Mouse (Mus musculus) ES-Bruce4 (cell line): ENCODE results near the gene Rpl7a. TPM values are rescaled to one million over a fixed set of nuclear protein-coding genes. Genes with fewer than 3 reads are reported as not detected.

Experiments
- H3K27ac ChIP-seq: 2 replicates; pipeline ENCODE4 v1.5.1; 2012; ENCODE audit warnings: low read length, inconsistent platforms; ENCODE audit not compliant: insufficient read depth
- H3K27me3 ChIP-seq: 2 replicates; pipeline ENCODE4 v1.6.1; 2012; ENCODE audit warnings: mild to moderate bottlenecking, low read length, inconsistent platforms; ENCODE audit not compliant: control insufficient read depth, poor library complexity, insufficient read depth, severe bottlenecking
- H3K36me3 ChIP-seq: 2 replicates; pipeline ENCODE4 v1.6.1; 2012; ENCODE audit warnings: inconsistent platforms, mild to moderate bottlenecking, low read length, moderate library complexity; ENCODE audit not compliant: control insufficient read depth, poor library complexity, insufficient read depth, severe bottlenecking
- H3K4me1 ChIP-seq: one replicate; pipeline ENCODE4 v1.8.1; 2011; ENCODE audit warnings: low read length; ENCODE audit not compliant: control insufficient read depth, insufficient read depth
- H3K4me3 ChIP-seq: 2 replicates; pipeline ENCODE4 v1.5.1; 2011; ENCODE audit warnings: low read depth, mild to moderate bottlenecking, low read length
- H3K9ac ChIP-seq: 2 replicates; pipeline ENCODE4 v1.6.1; 2012; ENCODE audit warnings: low read depth, mild to moderate bottlenecking, inconsistent platforms; ENCODE audit not compliant: poor library complexity, severe bottlenecking
- H3K9me3 ChIP-seq: replicated peaks from 2 replicates; pipeline ENCODE4 v1.6.1; 2012; ENCODE audit warnings: mild to moderate bottlenecking, low read length, inconsistent platforms; ENCODE audit not compliant: control insufficient read depth, poor library complexity, insufficient read depth, severe bottlenecking
- CTCF ChIP-seq: IDR thresholded peaks from one replicate; pipeline ENCODE4 v1.8.1; 2011; ENCODE audit warnings: low read depth, low read length
- EP300 ChIP-seq: IDR thresholded peaks from 2 replicates; pipeline ENCODE4 v1.6.1; 2011; ENCODE audit warnings: low read depth, low read length; ENCODE audit not compliant: insufficient read depth
- POLR2A ChIP-seq: IDR thresholded peaks from one replicate; pipeline ENCODE4 v1.8.1; 2011; ENCODE audit warnings: low read length; ENCODE audit not compliant: insufficient read depth
- polyA plus RNA-seq: library from polyadenylated mRNA; stranded (reverse); fragments of >200 nt; gene quantifications from 2 replicates; pipeline ENCODE4 v1.2.4, GENCODE M21; 2011; ENCODE audit warnings: low read depth; ENCODE audit not compliant: missing spikeins, insufficient read depth, insufficient read length

The Rpl7a gene
- polyA plus RNA-seq, 1 experiment: 722 TPM

- H3K27me3 ChIP-seq: no peaks in the 10 kb centered on the region
- H3K9me3 ChIP-seq: no peaks in the 10 kb centered on the region
- no peak overlapping the region for H3K4me3 ChIP-seq
- H3K4me1 ChIP-seq: no peaks in the 10 kb centered on the region
- peaks cover 11% of the 10 kb centered on the region for H3K36me3 ChIP-seq
- TF ChIP-seq EP300 (no peak), POLR2A (no peak), CTCF (no peak)
- no peak overlapping the region for H3K9ac ChIP-seq
- no peak overlapping the region for H3K27ac ChIP-seq
These were observed 4.6 kb upstream of the Rpl7a start for GRCm38 (mm10) chr2:26905936-26906335.

- TF ChIP-seq EP300 (no peak), POLR2A (no peak), CTCF (no peak)
- Histone ChIP-seq H3K36me3 (peaks cover 16% of the 10 kb centered on the region), H3K27ac (no peak overlapping the region), H3K9me3 (no peaks in the 10 kb centered on the region), H3K4me1 (no peaks in the 10 kb centered on the region), H3K4me3 (no peak overlapping the region), H3K9ac (no peak overlapping the region), H3K27me3 (no peaks in the 10 kb centered on the region)
These were observed 4.1 kb upstream of the Rpl7a start for GRCm38 (mm10) chr2:26906431-26906830.

GRCm38 (mm10) chr2:26907109-26907508, 3.5 kb upstream of the Rpl7a start:
- H3K36me3 ChIP-seq: peaks cover 22% of the 10 kb centered on the region
- no peaks in the 10 kb centered on the region for H3K9me3 ChIP-seq
- no peak for TF ChIP-seq POLR2A
- TF ChIP-seq EP300: no peak
- peak; percentile 85 for TF ChIP-seq CTCF

GRCm38 (mm10) chr2:26908710-26909386, 1.7 kb upstream of the Rpl7a start:
- TF ChIP-seq POLR2A (no peak), CTCF (no peak), EP300 (no peak)
- Histone ChIP-seq H3K4me3 (peak overlapping the region; percentile 30), H3K4me1 (no peaks in the 10 kb centered on the region), H3K36me3 (peaks cover 40% of the 10 kb centered on the region), H3K9me3 (no peaks in the 10 kb centered on the region), H3K27ac (no peak overlapping the region), H3K27me3 (no peaks in the 10 kb centered on the region), H3K9ac (peak overlapping the region; percentile 93)

More at GRCm38 (mm10) chr2:26907109-26907508, 3.5 kb upstream of the Rpl7a start:
- Histone ChIP-seq H3K9ac (no peak overlapping the region), H3K27me3 (no peaks in the 10 kb centered on the region), H3K4me3 (no peak overlapping the region), H3K4me1 (no peaks in the 10 kb centered on the region), H3K27ac (no peak overlapping the region)

GRCm38 (mm10) chr2:26909387-26909784, 1.2 kb upstream of the Rpl7a start:
- Histone ChIP-seq H3K36me3 (peaks cover 44% of the 10 kb centered on the region), H3K27me3 (no peaks in the 10 kb centered on the region), H3K9me3 (no peaks in the 10 kb centered on the region), H3K9ac (peak overlapping the region; percentile 93), H3K27ac (peak overlapping the region; percentile 27; the same call in 1 of the 2 replicates), H3K4me1 (no peaks in the 10 kb centered on the region), H3K4me3 (peak overlapping the region; percentile 99)
- TF ChIP-seq CTCF: no peak
- no peak for TF ChIP-seq POLR2A
- no peak for TF ChIP-seq EP300

GRCm38 (mm10) chr2:26910994-26911765, 616 bp downstream of the Rpl7a start:
- H3K4me1 ChIP-seq: no peaks in the 10 kb centered on the region
- H3K36me3 ChIP-seq: peaks cover 44% of the 10 kb centered on the region
- H3K27me3 ChIP-seq: no peaks in the 10 kb centered on the region
- TF ChIP-seq EP300 (no peak), CTCF (no peak), POLR2A (no peak)
- H3K27ac ChIP-seq: peak overlapping the region; percentile 39
- H3K9me3 ChIP-seq: no peaks in the 10 kb centered on the region
- peak overlapping the region; percentile 93 for H3K9ac ChIP-seq
- peak overlapping the region; percentile 99 for H3K4me3 ChIP-seq
